Mouse (Mus musculus) intestine, postnatal 0 days (tissue): ENCODE measurements around the gene Cpa2. TPM values are rescaled to one million over a fixed set of nuclear protein-coding genes. Genes with fewer than 3 reads are reported as not detected.

Experiments used
- ATAC-seq: fragments of 200-750 bp; cut with Nextera tagmentation; 2 replicates; pipeline ENCODE4 v1.8.0; 2017; ENCODE audit warnings: mild to moderate bottlenecking, moderate TSS enrichment, moderate library complexity
- H3K27ac ChIP-seq: fragments of 300-500 bp; sonication (generic); 2 replicates; pipeline ENCODE4 v1.5.1; 2014; ENCODE audit warnings: mild to moderate bottlenecking, low read depth, low read length, moderate library complexity
- H3K27me3 ChIP-seq: fragments of 300-500 bp; sonication (generic); replicated peaks from 2 replicates; pipeline ENCODE4 v1.6.1; 2014; ENCODE audit warnings: low read length, mixed read lengths; ENCODE audit not compliant: control insufficient read depth, insufficient read depth
- H3K36me3 ChIP-seq: fragments of 300-500 bp; sonication (generic); 2 replicates; pipeline ENCODE4 v1.6.1; 2014; ENCODE audit warnings: mild to moderate bottlenecking, moderate library complexity; ENCODE audit not compliant: control insufficient read depth, insufficient read depth
- H3K4me1 ChIP-seq: fragments of 300-500 bp; sonication (generic); replicated peaks from 2 replicates; pipeline ENCODE4 v1.6.1; 2014; ENCODE audit warnings: antibody characterized with exemption, low read length, mixed read lengths; ENCODE audit not compliant: control insufficient read depth, insufficient read depth
- H3K4me2 ChIP-seq: fragments of 300-500 bp; sonication (generic); replicated peaks from 2 replicates; pipeline ENCODE4 v1.6.1; 2014; ENCODE audit warnings: low read depth, mild to moderate bottlenecking, moderate library complexity
- H3K4me3 ChIP-seq: fragments of 300-500 bp; sonication (generic); 2 replicates; pipeline ENCODE4 v1.5.1; 2014; ENCODE audit warnings: low read depth, low read length
- H3K9ac ChIP-seq: fragments of 300-500 bp; sonication (generic); 2 replicates; pipeline ENCODE4 v1.6.1; 2014; ENCODE audit warnings: mild to moderate bottlenecking, low read depth, low read length
- H3K9me3 ChIP-seq: fragments of 300-500 bp; sonication (generic); 2 replicates; pipeline ENCODE4 v1.6.1; 2016; ENCODE audit warnings: mixed run types; ENCODE audit not compliant: control insufficient read depth
- CTCF ChIP-seq: sonication (generic); IDR thresholded peaks from 2 replicates; pipeline ENCODE4 v1.5.1; 2016; ENCODE audit warnings: low read depth, mild to moderate bottlenecking, control low read depth, antibody characterized with exemption, moderate library complexity
- WGBS: fragments of 180-500 bp; shearing (Covaris S2); extraction: QIAGEN DNeasy Blood & Tissue Kit; methylation state at CpG from one replicate; pipeline ENCODE4 v1.1.7; 2014; 5-methylcytosine and 5-hydroxymethylcytosine counted together
- polyA plus RNA-seq: library from polyadenylated mRNA; unstranded; fragments of >200 nt; fragmentation: Nextera tagmentation; extraction: Ambion mirVana; gene quantifications from 2 replicates; pipeline ENCODE4 v1.2.1, GENCODE M21; 2015

The Cpa2 gene
- polyA plus RNA-seq, 1 experiment from 2014 or later: 2.9 TPM

DNA sequence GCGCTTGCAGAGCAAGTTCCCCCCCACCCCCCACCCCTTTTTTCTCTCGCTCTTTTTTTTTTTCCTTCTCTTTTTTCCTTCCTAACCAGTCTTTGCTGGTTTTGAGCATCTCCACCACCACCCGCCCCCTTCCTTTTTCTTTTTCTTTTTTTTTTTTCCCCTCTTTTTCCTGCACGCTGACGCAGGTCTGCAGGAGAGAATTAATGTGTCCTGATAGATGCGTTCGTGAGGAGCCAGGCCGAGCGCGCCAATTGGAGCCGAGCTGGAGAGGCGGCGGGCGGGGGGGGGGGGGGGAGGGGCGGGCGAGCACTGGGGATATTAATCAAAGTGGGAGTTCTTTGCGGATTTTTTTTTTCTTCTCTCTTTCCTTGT lies 5.9 kb downstream of the Cpa2 start:
- H3K9me3 ChIP-seq: no peaks in the 10 kb centered on the region
- peak overlapping the region; percentile 28 for H3K4me3 ChIP-seq
- H3K27me3 ChIP-seq: no peaks in the 10 kb centered on the region
- H3K9ac ChIP-seq: no peak overlapping the region
- no peak for ATAC-seq
- no peak for TF ChIP-seq CTCF
- H3K4me2 ChIP-seq: peak overlapping the region; percentile 62
- no peak overlapping the region for H3K27ac ChIP-seq
- WGBS: 1% methylated on average over 17 of the region's 17 CpGs
- no peaks in the 10 kb centered on the region for H3K36me3 ChIP-seq
- H3K4me1 ChIP-seq: 0 out of 2 replicates have a peak, but pooled peaks cover 3% of the 10 kb centered on the region

- no peak for TF ChIP-seq CTCF
- no peaks in the 10 kb centered on the region for H3K9me3 ChIP-seq
- H3K4me3 ChIP-seq: no peak overlapping the region; the same call in 1 of the 2 replicates
- H3K4me2 ChIP-seq: peak overlapping the region; percentile 62
- no peak for ATAC-seq
- H3K27me3 ChIP-seq: no peaks in the 10 kb centered on the region
- 65% methylated on average over 9 of the region's 9 CpGs for WGBS
- H3K36me3 ChIP-seq: no peaks in the 10 kb centered on the region
- 0 out of 2 replicates have a peak, but pooled peaks cover 3% of the 10 kb centered on the region for H3K4me1 ChIP-seq
- no peak overlapping the region for H3K9ac ChIP-seq
- H3K27ac ChIP-seq: no peak overlapping the region
These were observed 6.4 kb downstream of the Cpa2 start for GRCm38 (mm10) chr6:30547656-30548306.

DNA sequence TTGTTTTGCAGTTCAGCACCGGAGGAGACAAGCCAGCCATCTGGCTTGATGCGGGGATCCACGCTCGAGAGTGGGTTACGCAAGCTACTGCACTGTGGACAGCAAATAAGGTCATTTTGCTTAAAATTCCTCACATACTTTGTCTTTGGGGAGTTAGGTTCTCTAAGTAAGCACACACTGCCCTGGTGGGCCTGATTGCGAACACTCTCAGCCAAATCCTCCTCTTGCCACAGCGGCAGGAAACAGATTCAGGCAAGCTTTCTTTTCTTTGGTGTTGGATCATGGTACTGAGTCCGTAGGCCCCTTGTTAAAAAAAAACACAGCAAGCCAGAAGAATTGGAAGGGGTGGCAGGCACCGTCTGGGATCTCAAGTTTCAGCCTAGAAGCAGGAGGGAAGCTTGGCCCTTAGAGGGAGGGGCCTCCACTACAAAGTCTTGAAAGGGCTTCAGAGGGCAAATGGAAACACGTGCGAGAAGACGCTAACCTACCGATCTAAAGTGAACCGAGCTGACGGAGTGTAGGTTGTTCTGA lies 7.9 kb downstream of the Cpa2 start:
- ATAC-seq: no peak
- H3K4me3 ChIP-seq: no peak overlapping the region
- H3K9me3 ChIP-seq: no peaks in the 10 kb centered on the region
- H3K4me2 ChIP-seq: no peak overlapping the region
- no peak for TF ChIP-seq CTCF
- H3K27ac ChIP-seq: no peak overlapping the region
- H3K4me1 ChIP-seq: 0 out of 2 replicates have a peak, but pooled peaks cover 3% of the 10 kb centered on the region
- H3K27me3 ChIP-seq: no peaks in the 10 kb centered on the region
- WGBS: 40% methylated on average over 15 of the region's 15 CpGs
- no peaks in the 10 kb centered on the region for H3K36me3 ChIP-seq
- H3K9ac ChIP-seq: no peak overlapping the region

DNA sequence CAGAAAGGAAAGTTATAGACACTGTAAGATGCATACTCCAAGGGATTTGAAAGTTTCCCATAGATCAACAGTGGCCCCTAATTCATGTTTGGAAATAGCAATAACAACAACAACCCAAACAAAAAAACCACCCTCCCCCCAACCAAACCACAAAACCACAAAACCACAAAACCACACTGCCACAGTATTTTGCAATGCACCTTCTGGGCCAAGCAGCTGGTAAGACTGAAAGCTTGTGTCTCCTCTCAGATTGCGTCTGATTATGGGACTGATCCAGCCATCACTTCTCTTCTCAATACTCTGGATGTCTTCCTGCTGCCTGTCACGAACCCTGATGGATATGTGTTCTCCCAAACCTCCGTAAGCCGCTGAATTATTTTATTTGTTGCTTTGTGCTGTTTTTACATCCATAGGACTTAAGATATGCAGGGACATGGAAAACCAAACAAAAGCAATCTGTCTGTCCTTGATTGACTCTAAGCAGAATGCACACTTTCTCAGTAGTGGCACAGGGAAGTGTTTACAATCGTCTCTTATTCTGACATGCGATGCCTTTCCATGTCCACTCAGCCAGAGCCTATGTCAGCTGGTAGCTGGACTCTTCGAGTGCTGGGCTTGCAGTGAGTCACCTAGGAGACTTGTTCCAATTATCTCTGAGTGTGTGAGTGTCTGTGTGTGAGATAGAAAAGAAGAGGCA lies 9.3 kb downstream of the Cpa2 start:
- no peak overlapping the region for H3K9ac ChIP-seq
- no peak for TF ChIP-seq CTCF
- H3K27ac ChIP-seq: no peak overlapping the region
- H3K4me3 ChIP-seq: no peak overlapping the region
- H3K36me3 ChIP-seq: no peaks in the 10 kb centered on the region
- no peak overlapping the region for H3K4me2 ChIP-seq
- 86% methylated on average over 7 of the region's 7 CpGs for WGBS
- 0 out of 2 replicates have a peak, but pooled peaks cover 3% of the 10 kb centered on the region for H3K4me1 ChIP-seq
- no peaks in the 10 kb centered on the region for H3K9me3 ChIP-seq
- H3K27me3 ChIP-seq: no peaks in the 10 kb centered on the region
- no peak for ATAC-seq

DNA sequence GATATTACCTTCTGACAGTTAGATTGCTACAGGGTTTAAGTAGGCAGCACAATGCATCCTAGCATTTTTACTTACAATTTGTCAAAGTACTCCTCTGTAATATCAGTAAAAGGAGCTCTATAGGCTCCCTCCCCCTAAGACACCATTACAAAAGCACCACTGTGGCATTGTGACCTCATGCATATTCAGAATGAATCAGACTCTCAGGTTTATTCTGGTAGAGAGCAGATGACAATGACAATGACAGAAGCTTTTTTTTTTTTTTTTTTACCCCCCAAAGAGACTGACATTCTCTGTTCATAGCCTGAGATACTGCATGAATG lies 9.8 kb downstream of the Cpa2 start:
- Histone ChIP-seq H3K4me1 (0 out of 2 replicates have a peak, but pooled peaks cover 3% of the 10 kb centered on the region), H3K36me3 (no peaks in the 10 kb centered on the region), H3K9ac (no peak overlapping the region), H3K27ac (no peak overlapping the region), H3K4me2 (no peak overlapping the region), H3K4me3 (no peak overlapping the region), H3K27me3 (no peaks in the 10 kb centered on the region), H3K9me3 (no peaks in the 10 kb centered on the region)
- TF ChIP-seq CTCF: no peak
- no peak for ATAC-seq

GRCm38 (mm10) chr6:30551644-30552580 lies 10.5 kb downstream of the Cpa2 start:
- H3K27ac ChIP-seq: no peak overlapping the region
- peak; percentile 46 for TF ChIP-seq CTCF
- no peak overlapping the region for H3K4me3 ChIP-seq
- no peaks in the 10 kb centered on the region for H3K27me3 ChIP-seq
- no peaks in the 10 kb centered on the region for H3K9me3 ChIP-seq
- ATAC-seq: no peak
- H3K36me3 ChIP-seq: no peaks in the 10 kb centered on the region
- no peak overlapping the region for H3K9ac ChIP-seq
- H3K4me2 ChIP-seq: 0 out of 2 replicates have a peak overlapping the region, but pooled peaks have one; percentile 9
- WGBS: 38% methylated on average over 23 of the region's 23 CpGs
- H3K4me1 ChIP-seq: 0 out of 2 replicates have a peak, but pooled peaks cover 3% of the 10 kb centered on the region
